Mouse (Mus musculus): ENCODE measurements around the gene Megf9. TPM values are rescaled to one million over a fixed set of nuclear protein-coding genes. Genes with fewer than 3 reads are reported as not detected.

Megf9 gene
- total and polyA plus RNA-seq, 3 experiments, result not detected

DNA sequence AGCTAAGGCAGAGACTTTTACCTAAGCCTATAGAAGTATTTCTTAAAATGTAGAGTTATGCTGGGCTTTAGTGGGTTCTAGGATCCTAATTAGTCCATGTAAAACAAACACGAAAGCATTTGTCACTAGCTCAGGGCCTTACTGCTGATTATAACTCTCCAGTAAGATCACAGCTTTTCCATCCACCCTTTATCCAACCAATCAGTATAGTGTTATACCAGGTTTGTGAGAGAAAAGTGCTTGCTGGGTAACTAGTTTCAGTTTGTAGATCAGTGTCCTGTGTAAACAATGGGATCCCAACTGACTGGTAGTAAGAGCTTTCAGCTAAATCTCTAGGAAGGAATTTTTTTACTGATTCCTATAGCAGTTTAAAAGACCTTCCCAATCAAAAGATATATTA, 3.8 kb downstream of the Megf9 start:
- Histone ChIP-seq H3K4me3 (replicated peaks in 1 of 3; ENCODE audit: low read depth in 2 of 3, low read length in 2 of 3, poor library complexity in 1 of 3) (no peak overlapping the region), H3K36me3 (replicated peaks in 1 of 2; ENCODE audit: control insufficient read depth in 1 of 2, insufficient read depth in 1 of 2, low read length in 1 of 2) (no peaks in the 10 kb centered on the region), H3K79me2 (replicated peaks; ENCODE audit: control insufficient read depth, extremely low read depth, insufficient read depth, poor library complexity, severe bottlenecking) (no peaks in the 10 kb centered on the region), H3K9me3 (replicated peaks; ENCODE audit: low read length) (peaks cover 12% of the 10 kb centered on the region), H3K9ac (ENCODE audit: insufficient read depth, low read depth) (no peak overlapping the region), H3K4me1 (ENCODE audit: control insufficient read depth in 1 of 2, insufficient read depth in 2 of 2) (no peaks in the 10 kb centered on the region), H3K4me2 (ENCODE audit: insufficient read depth, low read depth, poor library complexity, severe bottlenecking) (no peak overlapping the region), H3K27ac (ENCODE audit: insufficient read depth, low read depth) (no peak overlapping the region), H3K27me3 (replicated peaks) (no peaks in the 10 kb centered on the region)
- dilution Hi-C loops (cut with MboI; ENCODE audit: extremely low pct_ligation_motif_present, extremely low pct_unique_long_range_greater_than_20kb, low sequenced_read_pairs) (no loop called here), in situ Hi-C loops (cut with MboI; ENCODE audit: low pct_ligation_motif_present, low pct_unique_long_range_greater_than_20kb, low sequenced_read_pairs) (no loop called here)
- no peak for DNase-seq (ENCODE audit: extremely low read depth)
- TF ChIP-seq ZC3H11A (IDR thresholded peaks at IDR 0.05; ENCODE audit: low read depth, low read length) (no peak), POLR2A (IDR thresholded peaks at IDR 0.05; ENCODE audit: low read depth, low read length) (no peak), MYC (IDR thresholded peaks at IDR 0.05; ENCODE audit: low read depth, low read length) (no peak), SIN3A (IDR thresholded peaks at IDR 0.05; ENCODE audit: low read length) (no peak), GABPA (IDR thresholded peaks at IDR 0.05; ENCODE audit: insufficient replicate concordance, low read depth, low read length) (no peak), JUND (conservative IDR thresholded peaks at IDR 0.05; ENCODE audit: low read depth, low read length) (no peak), PAX5 (IDR thresholded peaks at IDR 0.05; ENCODE audit: low read length) (no peak), UBTF (IDR thresholded peaks at IDR 0.05; ENCODE audit: low read depth, low read length) (no peak), RCOR1 (conservative IDR thresholded peaks at IDR 0.05; ENCODE audit: low read depth, low read length) (no peak), POLR2AphosphoS2 (IDR thresholded peaks at IDR 0.05; ENCODE audit: low read depth, low read length) (no peak), HCFC1 (IDR thresholded peaks at IDR 0.05; ENCODE audit: low read depth, low read length) (no peak)

DNA sequence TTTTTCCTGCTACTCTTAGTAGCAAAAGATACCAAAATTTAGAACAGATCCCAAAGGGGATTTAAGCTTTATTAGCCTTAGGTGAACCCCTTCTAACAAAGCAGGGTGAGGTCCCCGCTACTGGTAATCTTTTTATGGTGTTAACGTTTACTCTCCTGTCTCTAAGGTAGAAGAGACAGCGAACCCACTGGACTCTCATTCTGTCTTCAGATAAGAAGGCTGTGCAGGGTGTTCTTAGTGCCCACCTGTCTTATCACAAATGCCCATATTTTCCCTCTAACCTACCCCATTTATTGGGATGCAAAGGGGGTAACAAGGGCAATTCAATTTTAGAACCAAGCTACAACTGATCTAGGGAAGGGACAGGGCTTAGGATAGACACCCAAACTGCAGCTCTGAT, 6.2 kb downstream of the Megf9 start:
- dilution Hi-C loops (cut with MboI; ENCODE audit: extremely low pct_ligation_motif_present, extremely low pct_unique_long_range_greater_than_20kb, low sequenced_read_pairs) (no loop called here), in situ Hi-C loops (cut with MboI; ENCODE audit: low pct_ligation_motif_present, low pct_unique_long_range_greater_than_20kb, low sequenced_read_pairs) (no loop called here)
- Histone ChIP-seq H3K4me2 (ENCODE audit: insufficient read depth, low read depth, poor library complexity, severe bottlenecking) (no peak overlapping the region), H3K4me3 (replicated peaks in 1 of 3; ENCODE audit: low read depth in 2 of 3, low read length in 2 of 3, poor library complexity in 1 of 3) (no peak overlapping the region), H3K4me1 (ENCODE audit: control insufficient read depth in 1 of 2, insufficient read depth in 2 of 2) (no peaks in the 10 kb centered on the region), H3K79me2 (replicated peaks; ENCODE audit: control insufficient read depth, extremely low read depth, insufficient read depth, poor library complexity, severe bottlenecking) (no peaks in the 10 kb centered on the region), H3K27me3 (replicated peaks) (no peaks in the 10 kb centered on the region), H3K9me3 (replicated peaks; ENCODE audit: low read length) (no peaks in the 10 kb centered on the region), H3K36me3 (replicated peaks in 1 of 2; ENCODE audit: control insufficient read depth in 1 of 2, insufficient read depth in 1 of 2, low read length in 1 of 2) (no peaks in the 10 kb centered on the region), H3K9ac (ENCODE audit: insufficient read depth, low read depth) (no peak overlapping the region), H3K27ac (ENCODE audit: insufficient read depth, low read depth) (no peak overlapping the region)
- DNase-seq (ENCODE audit: extremely low read depth), result no peak
- TF ChIP-seq BHLHE40 (IDR thresholded peaks at IDR 0.05; ENCODE audit: low read depth, low read length) (no peak), KAT2A (IDR thresholded peaks at IDR 0.05; ENCODE audit: insufficient replicate concordance, low read length) (no peak), ZMIZ1 (IDR thresholded peaks at IDR 0.05; ENCODE audit: low read depth, low read length) (no peak), NRF1 (IDR thresholded peaks at IDR 0.05; ENCODE audit: low read depth, low read length) (no peak), JUND (conservative IDR thresholded peaks at IDR 0.05; ENCODE audit: low read depth, low read length) (no peak), CTCF (conservative IDR thresholded peaks at IDR 0.05 in 1 of 2, IDR thresholded peaks at IDR 0.05 in 1 of 2; ENCODE audit: low read depth in 2 of 2, low read length in 2 of 2) (no peak)

Measured in CH12.LX (cell line).